Mouse (Mus musculus): ENCODE measurements around the gene Gm10309.

DNA sequence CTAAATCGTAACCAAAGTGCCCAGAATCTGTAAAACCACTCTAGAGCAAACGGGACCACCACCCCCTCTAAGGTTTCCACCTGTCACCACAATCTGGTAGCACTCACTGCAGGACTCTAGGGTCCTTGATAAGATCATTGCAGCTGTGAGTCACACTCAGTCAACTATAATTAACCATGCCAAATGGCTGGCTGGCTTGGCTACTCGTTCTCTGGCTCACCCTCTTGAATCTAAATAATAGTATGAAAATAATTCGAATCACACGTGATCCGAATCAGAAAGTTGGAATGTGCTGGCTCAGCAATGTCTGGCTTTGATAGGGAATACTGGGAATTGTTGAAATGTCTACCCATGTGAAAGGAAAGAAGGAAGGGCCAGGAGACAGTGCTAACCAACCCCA, 48.5 kb downstream of the Gm10309 start:
- TF ChIP-seq CTCF (IDR thresholded peaks at IDR 0.05; ENCODE audit: control insufficient read depth, insufficient read depth, insufficient replicate concordance, low read depth, low read length) (no peak), POLR2A (IDR thresholded peaks at IDR 0.05; ENCODE audit: control insufficient read depth, low read depth, low read length) (no peak)

Data from testis, adult 2 months (tissue).